Mouse (Mus musculus) hindbrain, embryonic 10.5 days (tissue): Measurements from ENCODE around the gene Mrgbp. TPM values are rescaled to one million over a fixed set of nuclear protein-coding genes. Genes with fewer than 3 reads are reported as not detected.
A peak's percentile ranks its signal among the peaks of the same experiment; 100 is the strongest.

ENCODE experiments used
- DNase-seq: peaks from one replicate; pipeline ENCODE4 v3.0.0-alpha.2; 2017; ENCODE audit warnings: low spot score
- H3K27ac ChIP-seq: fragments of 300-500 bp; sonication (generic); 2 replicates; pipeline ENCODE4 v1.5.1; 2016; ENCODE audit warnings: mild to moderate bottlenecking, moderate library complexity
- H3K27me3 ChIP-seq: fragments of 300-500 bp; sonication (generic); 2 replicates; pipeline ENCODE4 v1.6.1; 2016; ENCODE audit warnings: mild to moderate bottlenecking; ENCODE audit not compliant: poor library complexity, insufficient read depth, severe bottlenecking
- H3K36me3 ChIP-seq: fragments of 300-500 bp; sonication (generic); 2 replicates; pipeline ENCODE4 v1.6.1; 2016; ENCODE audit warnings: mild to moderate bottlenecking, moderate library complexity
- H3K4me1 ChIP-seq: fragments of 300-500 bp; sonication (generic); replicated peaks from 2 replicates; pipeline ENCODE4 v1.6.1; 2016; ENCODE audit warnings: mild to moderate bottlenecking
- H3K4me3 ChIP-seq: fragments of 300-500 bp; sonication (generic); 2 replicates; pipeline ENCODE4 v1.5.1; 2016; ENCODE audit warnings: mild to moderate bottlenecking, moderate library complexity
- H3K9me3 ChIP-seq: fragments of 300-500 bp; sonication (generic); 2 replicates; pipeline ENCODE4 v1.6.1; 2016; ENCODE audit warnings: mild to moderate bottlenecking, moderate library complexity
- WGBS: fragments of 180-500 bp; shearing (Covaris S2); methylation state at CpG from one replicate; pipeline ENCODE4 v1.1.7; 2016; 5-methylcytosine and 5-hydroxymethylcytosine counted together
- polyA plus RNA-seq: library from polyadenylated mRNA; unstranded; fragments of >200 nt; fragmentation: Nextera tagmentation; extraction: Ambion mirVana; gene quantifications from 2 replicates; pipeline ENCODE4 v1.2.1, GENCODE M21; 2016

The Mrgbp gene
- polyA plus RNA-seq, 1 experiment from 2014 or later = 39.3 TPM

- WGBS = 12% methylated on average over 9 of the region's 9 CpGs
- Histone ChIP-seq H3K4me3 (0 out of 2 replicates have a peak overlapping the region, but pooled peaks have one; percentile 4), H3K4me1 (peaks cover 55% of the 10 kb centered on the region), H3K36me3 (peaks cover 10% of the 10 kb centered on the region), H3K9me3 (no peaks in the 10 kb centered on the region), H3K27me3 (peaks cover 52% of the 10 kb centered on the region), H3K27ac (peak overlapping the region; percentile 24; the same call in 1 of the 2 replicates)
- DNase-seq = no peak
These were observed 19.5 kb downstream of the Mrgbp start for GRCm38 (mm10) chr2:180600569-180601021.

GRCm38 (mm10) chr2:180604781-180605180, 23.7 kb downstream of the Mrgbp start:
- 64% methylated on average over 6 of the region's 6 CpGs for WGBS
- Histone ChIP-seq H3K27me3 (peaks cover 15% of the 10 kb centered on the region), H3K27ac (peak overlapping the region; percentile 46; the same call in 1 of the 2 replicates), H3K9me3 (no peaks in the 10 kb centered on the region), H3K4me1 (peaks cover 32% of the 10 kb centered on the region), H3K36me3 (no peaks in the 10 kb centered on the region), H3K4me3 (no peak overlapping the region)
- no peak for DNase-seq

- no peaks in the 10 kb centered on the region for H3K36me3 ChIP-seq
- DNase-seq = no peak
- 80% methylated on average over 4 of the region's 4 CpGs for WGBS
- H3K27me3 ChIP-seq = no peaks in the 10 kb centered on the region
- no peak overlapping the region for H3K4me3 ChIP-seq
- no peak overlapping the region for H3K27ac ChIP-seq
- H3K9me3 ChIP-seq = no peaks in the 10 kb centered on the region
- H3K4me1 ChIP-seq = 0 out of 2 replicates have a peak, but pooled peaks cover 7% of the 10 kb centered on the region
These were observed 29.2 kb downstream of the Mrgbp start for GRCm38 (mm10) chr2:180610283-180610682.

- no peak for DNase-seq
- no peaks in the 10 kb centered on the region for H3K4me1 ChIP-seq
- H3K4me3 ChIP-seq = no peak overlapping the region
- WGBS = 75% methylated on average over 2 of the region's 2 CpGs
- no peaks in the 10 kb centered on the region for H3K9me3 ChIP-seq
- no peaks in the 10 kb centered on the region for H3K36me3 ChIP-seq
- H3K27ac ChIP-seq = no peak overlapping the region
- no peaks in the 10 kb centered on the region for H3K27me3 ChIP-seq
These were observed 30.8 kb downstream of the Mrgbp start for GRCm38 (mm10) chr2:180611882-180612281.

Other genes starting within 250 kb of the Mrgbp start
- 0.25 TPM in 1 of 2 replicates, not detected in the other for gene Gata5, start 246.6 kb upstream of the Mrgbp start, polyA plus RNA-seq
- gene Slco4a1, start 125.1 kb upstream of the Mrgbp start, polyA plus RNA-seq = 7.6 and 8.7 TPM in 2 replicates
- gene Ntsr1, start 81.3 kb upstream of the Mrgbp start, polyA plus RNA-seq = 0.31 and 0.39 TPM in 2 replicates
- 96.4 and 105 TPM in 2 replicates for gene Ogfr, start 7.9 kb downstream of the Mrgbp start, polyA plus RNA-seq
- gene Col9a3, start 16.5 kb downstream of the Mrgbp start, polyA plus RNA-seq = 10.2 and 14.3 TPM in 2 replicates
- 0.14 and 0.30 TPM in 2 replicates for gene Tcfl5, start 61.4 kb downstream of the Mrgbp start, polyA plus RNA-seq
- 31.9 and 33.3 TPM in 2 replicates for gene Dido1, start 128.7 kb downstream of the Mrgbp start, polyA plus RNA-seq
- gene Gid8, start 128.8 kb downstream of the Mrgbp start, polyA plus RNA-seq = 50.0 and 50.8 TPM in 2 replicates
- gene Slc17a9, start 144.0 kb downstream of the Mrgbp start, polyA plus RNA-seq = 0.25 and 0.54 TPM in 2 replicates
- gene Bhlhe23, start 195.6 kb downstream of the Mrgbp start, polyA plus RNA-seq = 5.0 and 6.1 TPM in 2 replicates